Mouse (Mus musculus): Measurements from ENCODE around the gene Etv5. TPM values are rescaled to one million over a fixed set of nuclear protein-coding genes. Genes with fewer than 3 reads are reported as not detected.

The Etv5 gene
- 21.7 and 32.1 TPM in 2 replicates for polyA plus RNA-seq (2015; fragmentation: Nextera tagmentation; extraction: Ambion mirVana)

DNA sequence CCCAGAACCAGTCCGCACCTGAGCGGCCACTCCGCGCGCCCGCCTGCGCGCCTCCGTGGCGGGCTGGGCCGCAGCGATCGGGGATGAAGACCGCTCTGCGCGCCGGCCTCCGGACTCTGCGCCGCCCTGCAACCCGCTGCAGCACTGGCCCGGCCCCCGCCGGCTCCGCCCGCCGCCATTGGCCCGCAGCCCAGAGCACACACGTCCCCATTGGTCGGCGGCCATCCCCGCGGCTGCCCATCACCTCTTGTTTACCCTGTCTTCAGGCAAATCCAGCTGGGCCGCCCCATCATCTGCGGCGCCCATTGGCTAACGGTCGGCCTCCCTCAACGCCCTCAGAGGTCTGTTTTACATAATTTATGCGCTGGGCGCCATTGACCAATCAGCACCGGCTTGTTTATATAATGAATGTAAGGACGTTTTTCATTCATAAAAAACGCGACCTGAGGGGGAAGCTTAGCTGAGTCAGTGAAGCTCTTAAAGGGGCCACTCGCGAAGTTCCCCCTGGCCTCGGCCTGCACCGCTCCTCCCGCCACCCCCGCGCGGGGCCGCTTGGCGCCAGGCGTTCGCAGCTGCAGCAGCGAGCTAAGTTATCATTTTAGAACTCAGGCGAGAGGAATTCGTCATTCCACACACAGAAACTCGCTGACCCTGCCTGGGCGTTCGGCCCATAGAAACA is at the start of gene Etv5:
Gene Etv5 (minus strand): TSS at position 221 of the 679 bp plus-strand sequence.
- peaks cover 60% of the 10 kb centered on the region for H3K27me3 ChIP-seq
- H3K9me3 ChIP-seq, result no peaks in the 10 kb centered on the region
- WGBS, result under 1% methylated on average over 60 of the region's 63 CpGs
- peak within 1 kb of the TSS; percentile 97 for H3K4me2 ChIP-seq
- H3K4me1 ChIP-seq (replicated peaks), result peaks cover 21% of the 10 kb centered on the region
- H3K4me3 ChIP-seq, result peak within 1 kb of the TSS; percentile 68
- no peaks in the 10 kb centered on the region for H3K36me3 ChIP-seq
- H3K27ac ChIP-seq (replicated peaks), result peak within 1 kb of the TSS; percentile 71
- H3K9ac ChIP-seq, result peak within 1 kb of the TSS; percentile 50
- peak; percentile 99 for ATAC-seq (ENCODE audit: low FRiP score, low read depth)

DNA sequence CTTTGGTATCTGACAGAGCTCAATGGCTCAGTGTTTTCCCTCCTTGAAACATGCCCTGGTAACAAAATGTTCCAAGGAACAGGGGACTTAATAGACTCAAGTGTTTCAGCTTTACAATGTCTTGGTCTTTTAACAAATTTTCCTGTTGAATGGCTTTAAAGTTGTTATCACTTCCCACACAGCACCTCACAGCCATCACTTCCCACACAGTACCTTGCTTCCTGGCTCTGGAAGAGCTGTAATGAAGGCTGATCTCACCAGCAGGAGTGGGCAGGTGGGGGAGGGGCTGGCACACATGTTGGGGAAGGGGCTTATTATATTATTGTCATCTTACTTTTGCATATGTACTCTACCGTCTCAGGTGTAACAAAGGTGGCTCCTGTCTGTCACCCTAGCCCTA is 44.4 kb upstream of the Etv5 start:
- 82% methylated on average over 1 of the region's 1 CpGs for WGBS
- Histone ChIP-seq H3K9ac (no peak overlapping the region), H3K27me3 (no peaks in the 10 kb centered on the region), H3K9me3 (no peaks in the 10 kb centered on the region), H3K4me2 (no peak overlapping the region), H3K27ac (replicated peaks) (no peak overlapping the region), H3K36me3 (no peaks in the 10 kb centered on the region), H3K4me1 (replicated peaks) (no peaks in the 10 kb centered on the region), H3K4me3 (no peak overlapping the region)
- ATAC-seq (ENCODE audit: low FRiP score, low read depth), result no peak

DNA sequence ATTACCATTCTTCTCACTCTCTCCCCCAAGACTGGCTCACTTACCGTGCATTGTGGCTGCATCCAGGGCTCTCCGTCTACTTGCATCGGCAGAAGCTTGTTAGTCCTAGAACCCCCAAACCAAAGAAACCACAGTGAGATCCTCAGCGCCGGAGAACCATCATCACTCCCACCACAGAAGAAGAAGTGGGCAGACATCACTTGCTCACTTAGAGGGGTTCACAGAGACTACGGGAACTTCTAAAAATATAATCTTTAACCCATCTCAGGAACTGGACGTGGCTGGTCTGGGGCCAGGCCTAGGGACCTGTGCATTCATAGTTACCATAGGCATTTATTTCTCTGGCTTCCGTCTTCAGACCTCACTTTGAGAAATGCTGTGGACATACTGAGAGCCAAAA is 39.8 kb upstream of the Etv5 start:
- WGBS, result 90% methylated on average over 8 of the region's 8 CpGs

DNA sequence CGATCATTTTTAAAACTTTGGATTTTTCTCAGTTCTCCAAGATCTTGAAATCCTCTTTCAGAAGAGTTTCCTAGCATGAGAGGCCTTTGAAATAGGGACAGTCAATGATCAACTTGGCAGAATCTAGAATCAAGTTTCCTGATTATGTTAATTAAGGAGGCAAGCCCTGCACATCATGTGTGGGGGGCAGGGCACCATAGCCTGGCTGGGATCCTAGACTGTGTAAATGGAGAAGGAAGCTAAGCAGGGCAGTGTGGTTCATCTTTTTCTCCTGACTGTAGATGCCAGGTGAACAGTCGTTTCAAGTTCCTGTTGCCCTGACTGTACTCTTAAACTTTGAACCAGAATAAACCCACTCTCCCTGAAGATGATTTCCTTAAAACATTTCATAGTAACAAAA is 32.2 kb upstream of the Etv5 start:
- H3K27me3 ChIP-seq, result no peaks in the 10 kb centered on the region
- no peaks in the 10 kb centered on the region for H3K4me1 ChIP-seq (replicated peaks)
- no peak overlapping the region for H3K27ac ChIP-seq (replicated peaks)
- no peak overlapping the region for H3K4me2 ChIP-seq
- no peaks in the 10 kb centered on the region for H3K9me3 ChIP-seq
- ATAC-seq (ENCODE audit: low FRiP score, low read depth), result no peak
- H3K9ac ChIP-seq, result no peak overlapping the region
- H3K36me3 ChIP-seq, result no peaks in the 10 kb centered on the region
- H3K4me3 ChIP-seq, result no peak overlapping the region
- WGBS, result 84% methylated on average over 2 of the region's 2 CpGs

More for the DNA sequence above, 39.8 kb upstream of the Etv5 start:
- no peaks in the 10 kb centered on the region for H3K4me1 ChIP-seq (replicated peaks)
- H3K9me3 ChIP-seq, result no peaks in the 10 kb centered on the region
- no peak overlapping the region for H3K27ac ChIP-seq (replicated peaks)
- H3K4me2 ChIP-seq, result no peak overlapping the region
- H3K27me3 ChIP-seq, result no peaks in the 10 kb centered on the region
- ATAC-seq (ENCODE audit: low FRiP score, low read depth), result no peak
- H3K9ac ChIP-seq, result no peak overlapping the region
- H3K36me3 ChIP-seq, result no peaks in the 10 kb centered on the region
- H3K4me3 ChIP-seq, result no peak overlapping the region

DNA sequence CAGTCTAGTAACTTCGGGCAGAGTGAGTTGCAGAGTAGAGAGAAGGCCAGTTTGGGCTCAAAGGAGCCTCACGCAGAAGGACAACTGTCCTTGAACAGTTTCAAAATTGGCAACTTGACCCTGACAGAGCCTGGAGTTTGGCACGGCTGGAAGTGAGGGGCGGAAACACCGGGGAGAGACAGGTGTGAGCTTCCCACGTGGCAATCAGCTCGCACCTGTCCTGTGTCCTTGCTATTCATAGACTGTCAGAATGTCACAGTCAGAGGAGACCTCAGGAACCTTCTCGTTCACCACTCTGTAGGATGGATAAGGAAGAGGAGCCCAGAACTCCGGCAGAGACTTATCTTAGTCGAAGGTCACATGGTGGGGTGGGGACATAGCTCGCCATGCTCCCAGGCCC is 29.9 kb upstream of the Etv5 start:
- Histone ChIP-seq H3K4me3 (no peak overlapping the region), H3K27ac (replicated peaks) (no peak overlapping the region), H3K9ac (no peak overlapping the region), H3K4me2 (no peak overlapping the region), H3K9me3 (no peaks in the 10 kb centered on the region), H3K27me3 (no peaks in the 10 kb centered on the region), H3K4me1 (replicated peaks) (no peaks in the 10 kb centered on the region), H3K36me3 (no peaks in the 10 kb centered on the region)
- no peak for ATAC-seq (ENCODE audit: low FRiP score, low read depth)
- WGBS, result 88% methylated on average over 11 of the region's 11 CpGs

DNA sequence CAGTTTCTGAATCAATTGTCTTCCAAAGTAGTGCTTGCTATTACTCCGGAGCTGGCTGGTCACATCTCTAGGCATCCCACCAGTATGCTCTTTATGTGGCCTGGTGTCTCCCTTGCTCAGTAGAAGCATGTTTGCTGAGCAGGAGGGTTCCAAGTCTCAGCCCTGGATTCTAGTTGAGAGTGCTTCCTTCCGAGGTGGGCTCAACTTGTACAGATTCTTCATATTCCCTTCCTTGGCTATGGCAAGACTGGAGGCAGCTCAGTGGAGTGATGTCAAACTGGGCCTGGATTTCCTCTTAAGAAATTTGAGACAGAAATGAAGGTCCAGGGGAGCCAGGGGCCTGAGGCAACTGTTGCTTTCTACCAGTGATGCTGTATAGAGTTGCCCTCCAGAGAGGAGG is 27.6 kb upstream of the Etv5 start:
- ATAC-seq (ENCODE audit: low FRiP score, low read depth), result no peak
- Histone ChIP-seq H3K9me3 (no peaks in the 10 kb centered on the region), H3K36me3 (no peaks in the 10 kb centered on the region), H3K4me1 (replicated peaks) (no peaks in the 10 kb centered on the region), H3K4me3 (no peak overlapping the region), H3K9ac (no peak overlapping the region), H3K27me3 (no peaks in the 10 kb centered on the region), H3K27ac (replicated peaks) (no peak overlapping the region), H3K4me2 (no peak overlapping the region)
- 90% methylated on average over 2 of the region's 2 CpGs for WGBS

DNA sequence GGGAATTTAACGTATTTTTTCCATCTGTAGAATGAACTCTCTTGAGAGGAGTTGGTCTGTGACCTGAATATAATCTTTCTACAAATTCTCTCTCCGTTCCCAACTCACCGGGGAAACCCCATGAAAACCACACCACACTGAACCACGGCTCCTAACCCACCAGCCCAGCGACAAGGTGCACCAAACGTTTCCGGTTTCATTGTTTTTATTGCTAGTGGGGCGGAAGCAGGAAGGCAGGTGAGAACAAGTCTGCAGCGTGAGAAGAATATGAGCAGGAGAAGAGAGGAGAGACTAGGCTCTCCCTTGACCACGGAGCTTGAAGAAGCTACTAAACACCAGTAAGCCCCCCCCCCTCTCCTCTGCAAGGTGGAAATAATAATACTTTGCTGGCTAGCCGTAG is 26.9 kb upstream of the Etv5 start:
- Histone ChIP-seq H3K36me3 (no peaks in the 10 kb centered on the region), H3K9me3 (no peaks in the 10 kb centered on the region), H3K27ac (replicated peaks) (no peak overlapping the region), H3K4me3 (no peak overlapping the region), H3K27me3 (no peaks in the 10 kb centered on the region), H3K4me2 (no peak overlapping the region), H3K9ac (no peak overlapping the region), H3K4me1 (replicated peaks) (no peaks in the 10 kb centered on the region)
- WGBS, result 84% methylated on average over 11 of the region's 11 CpGs
- no peak for ATAC-seq (ENCODE audit: low FRiP score, low read depth)

DNA sequence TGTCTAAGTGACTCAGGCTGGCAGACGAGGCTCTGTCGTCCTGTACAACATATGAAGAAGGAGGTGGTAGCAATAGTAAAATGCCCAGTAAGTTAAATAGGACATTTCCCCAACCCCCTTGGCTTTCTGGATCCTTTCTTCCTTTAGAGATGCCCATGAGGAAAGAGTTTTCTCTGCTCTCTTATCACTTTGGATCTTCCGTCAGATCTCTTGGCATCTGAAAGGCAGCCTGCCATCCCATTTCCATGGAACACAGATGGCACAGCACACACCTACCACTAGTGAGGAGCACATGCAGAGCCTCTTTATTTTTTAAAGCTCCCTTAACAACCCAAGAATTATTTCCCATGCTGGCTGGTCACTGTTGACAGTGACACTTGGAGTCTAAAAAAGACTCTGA is 22.7 kb upstream of the Etv5 start:
- Histone ChIP-seq H3K27ac (replicated peaks) (no peak overlapping the region), H3K4me3 (no peak overlapping the region), H3K36me3 (no peaks in the 10 kb centered on the region), H3K27me3 (no peaks in the 10 kb centered on the region), H3K9me3 (no peaks in the 10 kb centered on the region), H3K9ac (no peak overlapping the region), H3K4me2 (no peak overlapping the region), H3K4me1 (replicated peaks) (no peaks in the 10 kb centered on the region)
- no peak for ATAC-seq (ENCODE audit: low FRiP score, low read depth)
- 83% methylated on average over 3 of the region's 3 CpGs for WGBS

DNA sequence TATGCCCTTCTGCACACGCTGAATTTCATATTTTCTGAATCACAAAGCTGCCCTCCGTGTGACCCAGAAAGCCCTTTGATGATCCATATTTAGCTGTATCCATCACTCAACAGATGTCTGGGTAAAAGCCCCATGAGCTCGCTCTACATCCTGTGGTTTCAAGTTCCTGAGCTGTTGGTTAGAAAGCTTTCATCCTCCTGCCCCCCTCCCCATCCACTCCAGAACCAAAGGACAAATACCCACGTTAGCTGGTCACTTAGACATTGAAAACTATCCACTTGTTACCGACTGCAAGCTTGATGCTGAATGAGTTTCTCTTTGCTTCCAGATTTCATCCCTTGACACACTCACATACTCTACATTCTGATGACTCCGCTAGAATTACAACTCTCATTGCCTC is 22.2 kb upstream of the Etv5 start:
- Histone ChIP-seq H3K36me3 (no peaks in the 10 kb centered on the region), H3K4me3 (no peak overlapping the region), H3K4me2 (no peak overlapping the region), H3K27me3 (no peaks in the 10 kb centered on the region), H3K27ac (replicated peaks) (no peak overlapping the region), H3K4me1 (replicated peaks) (no peaks in the 10 kb centered on the region), H3K9me3 (no peaks in the 10 kb centered on the region), H3K9ac (no peak overlapping the region)
- no peak for ATAC-seq (ENCODE audit: low FRiP score, low read depth)
- WGBS, result 85% methylated on average over 6 of the region's 6 CpGs

DNA sequence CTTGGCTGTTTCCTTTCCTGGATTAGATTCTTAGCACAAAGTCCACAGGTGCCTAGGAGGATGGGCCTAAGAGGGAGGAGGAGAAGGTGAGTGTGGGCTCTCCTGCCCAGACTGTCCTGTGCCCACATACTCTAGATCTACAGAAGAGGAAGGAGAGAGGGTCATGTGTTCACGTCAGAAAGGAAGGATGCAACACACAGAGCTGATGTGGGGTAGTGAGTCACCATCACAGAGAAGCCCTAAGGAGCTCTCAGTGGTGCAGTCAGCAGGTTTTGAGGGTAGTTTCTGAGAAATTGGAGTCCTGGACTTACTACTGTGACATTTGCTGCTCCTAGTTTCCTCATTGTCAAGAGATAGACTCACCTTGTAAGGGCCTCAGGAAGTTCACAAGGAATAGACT is 21.4 kb upstream of the Etv5 start:
- no peak for ATAC-seq (ENCODE audit: low FRiP score, low read depth)
- H3K4me2 ChIP-seq, result no peak overlapping the region
- no peak overlapping the region for H3K9ac ChIP-seq
- H3K4me1 ChIP-seq (replicated peaks), result no peaks in the 10 kb centered on the region
- no peaks in the 10 kb centered on the region for H3K9me3 ChIP-seq
- H3K27ac ChIP-seq (replicated peaks), result no peak overlapping the region
- no peaks in the 10 kb centered on the region for H3K36me3 ChIP-seq
- WGBS, result 74% methylated on average over 1 of the region's 1 CpGs
- H3K27me3 ChIP-seq, result no peaks in the 10 kb centered on the region
- H3K4me3 ChIP-seq, result no peak overlapping the region

DNA sequence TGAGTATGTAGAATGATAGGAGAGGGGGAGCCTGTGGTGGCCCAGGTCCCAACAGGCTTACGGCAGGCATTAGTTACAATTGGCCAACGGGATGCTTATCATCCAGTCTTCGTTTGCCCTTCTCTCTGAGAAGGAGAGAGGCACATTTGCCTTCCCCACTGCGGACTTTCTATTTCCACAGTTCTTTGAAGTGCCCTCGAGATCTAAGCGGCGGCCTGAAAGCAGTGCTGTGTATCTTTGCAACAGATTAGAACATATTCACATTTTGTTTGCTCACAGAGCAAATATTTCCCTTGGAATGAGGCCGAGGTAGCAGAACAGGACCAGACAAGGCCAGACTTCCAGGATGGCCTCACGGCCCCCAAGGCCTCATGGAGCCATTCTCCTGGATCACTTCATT is 12.6 kb upstream of the Etv5 start:
- H3K4me1 ChIP-seq (replicated peaks), result no peaks in the 10 kb centered on the region
- H3K27me3 ChIP-seq, result no peaks in the 10 kb centered on the region
- no peak for ATAC-seq (ENCODE audit: low FRiP score, low read depth)
- H3K36me3 ChIP-seq, result no peaks in the 10 kb centered on the region
- 84% methylated on average over 9 of the region's 9 CpGs for WGBS
- H3K27ac ChIP-seq (replicated peaks), result no peak overlapping the region
- H3K9ac ChIP-seq, result no peak overlapping the region
- no peak overlapping the region for H3K4me3 ChIP-seq
- no peaks in the 10 kb centered on the region for H3K9me3 ChIP-seq
- no peak overlapping the region for H3K4me2 ChIP-seq

DNA sequence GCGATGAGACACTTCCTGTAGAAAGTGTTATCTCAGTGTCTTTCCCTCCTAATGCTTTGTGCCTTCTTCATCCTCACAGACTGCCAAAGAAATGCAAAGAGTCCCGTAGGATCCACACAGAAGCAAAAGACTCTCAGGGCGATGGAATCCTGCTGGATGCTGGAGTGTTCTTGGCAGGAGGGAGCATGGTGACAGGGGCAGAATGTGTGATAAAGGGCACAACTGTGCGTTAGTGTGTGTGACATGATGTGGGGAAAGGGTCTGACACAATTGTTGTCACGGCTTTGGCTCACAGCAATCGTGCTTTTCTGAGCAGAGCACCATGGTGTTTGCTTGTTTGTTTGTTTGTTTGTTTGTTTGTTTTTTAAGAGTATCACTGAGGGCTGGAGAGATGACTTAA is 8.6 kb upstream of the Etv5 start:
- Histone ChIP-seq H3K36me3 (no peaks in the 10 kb centered on the region), H3K9me3 (no peaks in the 10 kb centered on the region), H3K9ac (no peak overlapping the region), H3K4me2 (no peak overlapping the region), H3K4me3 (no peak overlapping the region), H3K27ac (replicated peaks) (no peak overlapping the region), H3K27me3 (peaks cover 3% of the 10 kb centered on the region), H3K4me1 (replicated peaks) (no peaks in the 10 kb centered on the region)
- ATAC-seq (ENCODE audit: low FRiP score, low read depth), result no peak
- WGBS, result 72% methylated on average over 6 of the region's 6 CpGs

DNA sequence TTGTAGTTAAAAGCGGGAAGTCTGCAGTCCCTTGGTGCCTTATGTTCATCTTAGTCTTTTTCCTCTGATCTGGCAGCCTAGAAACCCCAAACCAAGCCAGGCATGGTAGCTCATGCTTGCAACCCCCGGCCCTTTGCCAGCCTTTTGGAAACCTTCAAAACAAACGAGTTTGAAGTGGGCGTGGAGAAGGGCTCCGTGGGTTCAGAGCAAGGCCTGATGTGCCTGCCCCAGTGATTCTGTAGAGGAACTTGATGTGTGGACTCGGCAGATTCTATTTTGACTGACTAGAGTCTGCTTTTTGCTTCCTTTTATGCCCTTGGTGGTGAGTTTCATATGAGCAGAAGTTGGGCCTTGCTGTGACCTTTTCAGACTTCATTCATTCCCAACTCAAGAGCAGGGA is 5.3 kb upstream of the Etv5 start:
- H3K27ac ChIP-seq (replicated peaks), result no peak overlapping the region
- no peak for ATAC-seq (ENCODE audit: low FRiP score, low read depth)
- H3K27me3 ChIP-seq, result peaks cover 28% of the 10 kb centered on the region
- H3K36me3 ChIP-seq, result no peaks in the 10 kb centered on the region
- 75% methylated on average over 6 of the region's 6 CpGs for WGBS
- H3K4me3 ChIP-seq, result no peak overlapping the region
- no peaks in the 10 kb centered on the region for H3K9me3 ChIP-seq
- H3K9ac ChIP-seq, result no peak overlapping the region
- peaks cover 11% of the 10 kb centered on the region for H3K4me1 ChIP-seq (replicated peaks)
- no peak overlapping the region for H3K4me2 ChIP-seq

Data from hindbrain, embryonic 15.5 days (tissue).